Mouse (Mus musculus) frontal cortex, adult (tissue): ENCODE measurements around the gene Ddx54.

Experiments
- ATAC-seq: cut with Nextera tagmentation; 2 replicates; pipeline ENCODE4 v1.9.2; 2017; ENCODE audit warnings: mild to moderate bottlenecking, moderate library complexity, mixed read lengths; ENCODE audit not compliant: low TSS enrichment

Ddx54 gene

DNA sequence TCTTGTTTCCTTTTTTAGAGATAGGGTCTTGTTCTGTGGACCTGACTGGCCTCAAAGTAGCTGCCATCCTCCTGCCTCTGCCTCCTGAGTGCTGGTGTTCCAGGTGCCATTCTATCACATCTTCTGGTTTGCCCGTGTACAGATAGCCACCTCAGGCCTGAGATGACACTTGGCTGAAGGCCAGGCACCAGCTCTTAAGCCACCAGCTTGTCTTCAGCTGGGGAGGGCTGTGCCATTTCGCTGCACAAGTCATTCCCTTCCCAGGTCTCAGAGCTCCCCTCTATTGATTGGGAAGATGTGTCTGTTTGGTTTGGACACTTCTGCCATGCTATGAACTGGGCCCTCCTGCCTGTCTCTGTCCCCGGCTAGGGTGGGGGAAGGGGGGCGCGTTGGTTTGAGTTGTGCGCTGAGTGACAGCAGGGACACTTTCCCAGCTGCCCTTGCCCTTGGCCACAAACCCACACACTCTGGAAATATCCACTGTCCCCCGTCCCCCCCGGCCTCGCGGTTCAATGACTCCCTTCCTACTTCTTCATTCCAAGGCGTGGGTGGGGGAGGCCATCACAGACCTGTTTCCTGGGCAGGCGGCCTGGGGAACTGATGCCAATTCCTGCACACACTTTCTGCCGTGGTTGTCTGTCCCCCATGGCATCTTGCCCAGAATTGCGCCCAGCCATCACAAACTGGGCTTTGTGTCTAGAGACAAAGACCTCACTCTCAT is 31.0 kb downstream of the Ddx54 start:
- no peak for ATAC-seq

GRCm38 (mm10) chr5:120644227-120644626 is 31.7 kb downstream of the Ddx54 start:
- no peak for ATAC-seq

DNA sequence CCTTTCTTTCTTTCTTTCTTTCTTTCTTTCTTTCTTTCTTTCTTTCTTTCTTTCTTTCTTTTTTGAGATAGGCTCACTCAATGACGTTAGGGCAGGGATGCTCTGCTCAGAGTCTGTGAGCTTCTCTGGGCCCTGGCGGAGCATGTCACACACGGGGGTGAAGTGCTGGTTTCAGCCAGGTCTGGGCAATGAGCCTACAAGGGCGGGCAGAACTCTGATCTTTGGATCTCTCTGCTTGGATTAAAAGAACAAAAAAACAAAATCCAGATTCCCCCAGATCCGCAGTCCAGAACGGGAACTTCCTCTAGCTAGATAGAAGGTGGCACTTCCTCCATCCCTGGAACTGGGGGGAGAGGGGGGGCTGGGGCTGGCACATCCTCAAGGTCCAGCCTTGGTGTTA is 33.3 kb downstream of the Ddx54 start:
- ATAC-seq = no peak

DNA sequence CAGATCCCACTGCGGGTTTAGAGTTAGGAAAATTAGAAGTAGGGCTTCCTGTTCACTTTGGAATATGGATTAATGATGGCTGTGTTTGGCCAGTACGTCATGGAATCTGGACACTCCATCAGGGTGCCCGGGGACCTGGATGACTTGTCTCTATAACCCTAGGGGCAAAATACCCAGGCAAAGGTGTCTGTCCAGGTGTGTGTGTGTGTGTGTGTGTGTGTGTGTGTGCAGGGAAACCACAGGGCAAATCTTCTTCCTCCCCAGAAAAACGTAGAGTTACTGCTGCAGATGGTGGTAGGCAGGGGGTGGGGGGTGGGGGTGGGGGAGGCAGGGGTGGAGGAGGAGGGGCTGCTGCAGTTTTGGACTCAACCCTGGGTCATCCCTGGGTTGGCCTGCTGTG is 34.8 kb downstream of the Ddx54 start:
- ATAC-seq = no peak

DNA sequence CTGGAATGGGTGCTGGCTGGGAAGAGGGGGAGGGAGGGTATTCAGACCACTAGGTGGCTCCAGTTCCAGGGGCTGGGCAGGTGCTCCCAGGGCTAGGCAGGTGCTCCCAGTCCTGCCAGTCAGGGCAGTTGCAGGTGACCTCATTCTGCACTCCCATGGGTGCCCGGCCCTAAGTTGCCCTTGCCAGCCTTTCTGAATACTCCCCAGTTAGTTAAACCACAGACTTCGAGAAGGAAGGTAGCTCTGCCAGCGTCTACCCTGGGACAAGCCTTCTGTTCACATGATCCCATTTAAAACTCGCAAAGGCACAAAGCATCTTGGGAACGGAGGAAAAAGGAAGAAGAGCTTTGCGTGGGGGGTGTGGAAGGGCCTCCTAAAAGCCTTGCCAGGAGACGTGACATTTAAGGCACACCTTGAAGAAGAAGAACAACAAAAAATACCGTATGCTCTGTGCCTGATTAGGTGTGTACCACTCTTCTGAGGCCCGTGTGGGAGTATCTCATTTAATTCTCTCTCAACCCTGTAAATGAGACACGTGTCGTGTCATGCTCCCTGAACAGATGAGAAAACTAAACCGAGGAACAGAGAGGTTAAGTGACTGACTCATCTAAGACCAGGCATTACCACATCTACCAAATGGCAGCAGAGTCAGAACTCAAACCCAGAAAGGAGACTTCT is 35.4 kb downstream of the Ddx54 start:
- ATAC-seq = peak; percentile 38; the same call in 1 of the 2 replicates

GRCm38 (mm10) chr5:120648569-120649373 is 36.2 kb downstream of the Ddx54 start, which contains the start of gene Rasal1:
Gene Rasal1 (plus strand): TSS chr5:120648812.
- ATAC-seq = peak; percentile 62

DNA sequence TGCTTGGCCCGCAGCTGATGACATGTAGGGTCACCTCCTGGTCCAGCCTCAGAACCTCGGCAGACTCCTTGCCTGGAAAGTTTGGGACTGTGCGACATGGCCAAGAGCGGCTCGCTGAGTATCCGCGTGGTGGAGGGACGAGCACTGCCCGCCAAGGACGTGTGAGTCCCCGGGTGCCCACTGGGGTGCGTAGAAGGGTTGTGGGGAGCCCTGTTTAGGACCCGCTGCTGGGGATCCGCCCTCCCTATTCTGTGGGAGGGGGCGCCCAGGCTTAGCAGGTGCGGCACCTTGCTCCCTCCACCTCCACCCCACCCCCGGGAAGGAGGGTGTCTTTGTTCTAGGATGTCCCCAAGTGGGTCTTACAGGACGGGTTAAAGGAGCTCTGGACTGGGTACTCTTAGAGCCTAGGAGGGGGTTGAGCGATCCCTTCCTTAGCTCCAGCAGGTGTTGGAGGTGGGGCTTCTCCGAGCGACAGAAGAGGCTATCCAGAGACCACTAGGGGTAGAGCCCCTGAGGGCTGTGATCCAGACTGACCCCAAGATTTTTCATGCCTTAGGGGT is 36.9 kb downstream of the Ddx54 start:
- peak; percentile 22; the same call in 1 of the 2 replicates for ATAC-seq

DNA sequence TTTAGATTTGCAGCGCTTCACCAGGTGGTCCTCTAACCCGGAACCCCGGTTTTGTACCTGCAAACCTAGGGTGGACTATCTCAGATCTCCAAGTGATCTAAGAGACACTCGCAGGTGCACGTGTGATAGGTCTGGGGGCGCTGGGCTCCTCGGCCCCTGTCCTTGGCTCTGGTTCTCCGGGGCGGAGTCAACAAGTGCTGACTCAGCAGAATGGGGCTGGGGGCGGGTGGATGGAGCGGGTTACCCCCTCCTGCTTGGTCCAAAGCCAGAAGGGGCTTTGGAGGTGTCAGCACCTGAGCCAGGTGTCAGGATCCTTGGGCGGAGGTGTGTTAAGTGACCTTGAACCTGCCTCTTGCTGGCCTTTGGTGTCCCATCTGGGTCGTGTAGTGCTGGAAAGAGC is 37.4 kb downstream of the Ddx54 start:
- ATAC-seq = no peak

DNA sequence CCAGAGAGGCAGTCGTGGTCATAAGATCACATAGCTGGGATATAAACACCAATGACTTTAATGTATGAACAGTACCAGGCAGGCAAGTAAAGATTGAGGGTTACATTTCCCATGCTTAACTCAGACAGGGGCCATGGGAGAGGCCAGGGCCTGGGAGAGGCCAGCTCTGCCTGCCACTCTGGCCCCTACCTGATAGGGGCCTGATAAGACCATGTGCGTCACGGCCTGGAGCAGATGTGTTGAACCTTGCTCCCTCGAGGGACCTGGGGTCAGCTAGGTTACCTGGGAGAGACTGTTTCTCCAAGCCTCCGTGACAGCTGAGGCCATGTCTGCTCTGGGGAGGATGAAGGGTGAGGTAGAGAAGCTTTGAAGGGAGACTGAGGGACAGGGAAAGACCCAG is 38.7 kb downstream of the Ddx54 start:
- no peak for ATAC-seq

DNA sequence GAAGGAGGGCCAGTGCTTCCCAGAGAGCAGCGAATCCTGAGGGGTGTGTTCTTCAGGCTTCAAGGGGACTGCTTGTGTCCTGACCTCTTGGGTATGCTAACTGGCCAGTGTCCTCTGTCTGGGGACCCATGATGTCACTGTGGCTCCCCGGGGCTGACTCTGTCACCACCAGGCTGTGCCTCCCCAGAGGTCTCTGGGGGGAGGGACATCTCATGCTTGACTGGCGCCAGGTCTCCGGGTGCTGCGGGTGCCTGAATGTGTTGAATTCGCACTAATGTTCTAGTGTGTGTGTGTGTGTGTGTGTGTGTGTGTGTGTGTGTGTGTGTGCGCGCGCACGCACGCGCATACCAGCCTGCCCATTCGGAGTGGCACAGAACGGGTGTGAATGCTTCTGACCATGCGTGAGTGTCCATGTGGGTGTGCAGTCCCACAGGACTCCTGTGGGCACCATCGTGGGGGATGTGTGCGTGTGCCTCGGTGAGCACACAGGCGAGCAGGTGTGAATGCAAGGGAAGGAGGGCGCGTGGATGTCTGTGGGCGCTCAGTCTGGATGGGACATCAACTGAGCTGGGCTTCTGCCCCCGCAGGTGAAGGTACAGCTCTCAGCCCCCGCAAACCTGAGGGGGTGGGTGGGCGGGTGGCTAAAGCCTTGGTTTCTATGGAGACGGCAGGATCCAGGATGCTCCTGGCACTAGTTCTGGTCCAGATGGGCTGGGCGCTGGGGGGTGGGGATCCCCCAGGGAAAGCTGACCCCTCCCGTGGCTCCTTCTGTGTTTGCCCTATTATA is 40.6 kb downstream of the Ddx54 start:
- 0 out of 2 replicates have a peak, but pooled peaks have one; percentile 14 for ATAC-seq

DNA sequence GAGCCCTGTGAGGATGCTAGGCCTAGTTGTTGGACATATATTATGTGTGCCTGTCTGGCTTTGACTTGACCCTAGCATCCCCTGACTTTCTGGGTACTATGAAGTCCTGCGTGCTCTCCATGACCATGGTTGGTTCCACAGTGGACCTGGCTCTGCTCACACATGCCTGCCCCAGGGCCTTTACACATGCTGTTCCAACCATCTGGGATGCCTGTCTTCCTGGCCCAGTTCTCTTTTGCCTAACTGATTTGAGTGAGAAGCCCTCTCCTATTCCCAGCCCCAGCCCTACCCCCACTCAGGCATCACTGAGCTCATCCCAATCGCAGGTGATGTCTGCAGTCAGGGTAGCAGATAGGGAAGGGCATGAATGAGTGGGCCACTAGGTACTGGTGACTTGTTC is 41.3 kb downstream of the Ddx54 start:
- ATAC-seq = no peak

DNA sequence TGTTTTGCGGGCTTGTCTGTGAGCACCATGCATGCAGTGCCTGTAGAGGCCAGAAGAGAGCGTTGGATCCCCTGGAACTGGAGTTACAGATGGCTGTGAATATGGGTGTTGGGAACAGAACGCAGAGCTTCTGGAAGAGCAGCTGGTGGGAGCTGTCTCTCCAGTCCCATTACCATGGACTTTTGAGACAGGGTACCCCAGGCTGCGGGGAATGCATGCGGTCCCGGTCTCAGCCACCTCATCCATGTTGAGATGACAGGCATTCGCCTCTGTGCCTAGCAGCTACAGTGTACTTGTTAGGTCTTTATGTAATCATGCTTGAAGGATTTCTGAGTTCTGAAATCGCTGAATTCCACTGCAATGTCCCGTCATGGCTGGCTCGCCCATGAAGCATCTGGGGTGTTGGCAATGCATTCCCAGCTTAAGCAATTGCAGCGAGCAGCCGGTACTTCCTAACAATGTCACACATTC is 43.8 kb downstream of the Ddx54 start:
- peak; percentile 67 for ATAC-seq

GRCm38 (mm10) chr5:120660816-120661215 is 48.3 kb downstream of the Ddx54 start:
- ATAC-seq = 0 out of 2 replicates have a peak, but pooled peaks have one; percentile 31

DNA sequence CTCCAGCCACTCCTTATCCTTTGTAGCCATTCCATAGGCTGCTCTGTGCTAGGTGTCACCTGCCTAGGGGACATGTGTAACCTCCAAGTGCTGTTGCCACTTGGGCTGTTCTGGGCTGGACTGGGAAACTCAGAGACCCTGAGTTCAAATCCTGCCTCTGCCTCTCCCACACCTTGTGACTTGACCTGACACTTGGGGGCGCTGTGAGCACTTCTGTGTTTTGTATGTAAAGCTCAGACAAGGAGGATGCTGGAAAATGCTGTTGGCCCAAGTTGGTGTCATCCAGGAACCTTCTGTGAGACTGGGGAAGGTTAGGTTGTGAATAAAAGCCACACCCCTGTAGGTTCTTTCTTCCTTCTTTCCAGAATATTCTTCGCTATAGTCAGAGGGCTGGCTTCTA is 52.3 kb downstream of the Ddx54 start:
- ATAC-seq = no peak

- ATAC-seq = no peak
These were observed 56.2 kb downstream of the Ddx54 start for GRCm38 (mm10) chr5:120668761-120669160.

DNA sequence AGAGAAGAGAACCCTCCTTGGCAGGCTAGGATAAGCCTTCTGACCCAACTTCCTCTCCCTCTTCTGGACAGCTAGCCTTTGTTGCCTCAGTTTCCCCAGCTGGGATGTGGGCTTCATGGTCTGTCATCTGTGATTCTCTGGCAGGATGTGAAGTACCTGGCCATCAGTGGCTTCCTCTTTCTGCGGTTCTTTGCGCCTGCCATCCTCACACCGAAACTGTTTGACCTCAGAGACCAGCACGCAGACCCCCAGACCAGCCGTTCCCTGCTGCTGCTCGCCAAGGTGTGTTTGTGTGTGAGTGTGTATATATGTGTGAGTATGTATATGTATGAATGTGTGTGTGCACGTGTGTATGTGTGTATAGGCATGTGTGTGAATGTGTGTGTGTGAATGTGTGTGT is 57.6 kb downstream of the Ddx54 start:
- ATAC-seq = no peak

GRCm38 (mm10) chr5:120671865-120672264 is 59.3 kb downstream of the Ddx54 start:
- no peak for ATAC-seq

GRCm38 (mm10) chr5:120673626-120674025 is 61.1 kb downstream of the Ddx54 start:
- peak; percentile 32; the same call in 1 of the 2 replicates for ATAC-seq

DNA sequence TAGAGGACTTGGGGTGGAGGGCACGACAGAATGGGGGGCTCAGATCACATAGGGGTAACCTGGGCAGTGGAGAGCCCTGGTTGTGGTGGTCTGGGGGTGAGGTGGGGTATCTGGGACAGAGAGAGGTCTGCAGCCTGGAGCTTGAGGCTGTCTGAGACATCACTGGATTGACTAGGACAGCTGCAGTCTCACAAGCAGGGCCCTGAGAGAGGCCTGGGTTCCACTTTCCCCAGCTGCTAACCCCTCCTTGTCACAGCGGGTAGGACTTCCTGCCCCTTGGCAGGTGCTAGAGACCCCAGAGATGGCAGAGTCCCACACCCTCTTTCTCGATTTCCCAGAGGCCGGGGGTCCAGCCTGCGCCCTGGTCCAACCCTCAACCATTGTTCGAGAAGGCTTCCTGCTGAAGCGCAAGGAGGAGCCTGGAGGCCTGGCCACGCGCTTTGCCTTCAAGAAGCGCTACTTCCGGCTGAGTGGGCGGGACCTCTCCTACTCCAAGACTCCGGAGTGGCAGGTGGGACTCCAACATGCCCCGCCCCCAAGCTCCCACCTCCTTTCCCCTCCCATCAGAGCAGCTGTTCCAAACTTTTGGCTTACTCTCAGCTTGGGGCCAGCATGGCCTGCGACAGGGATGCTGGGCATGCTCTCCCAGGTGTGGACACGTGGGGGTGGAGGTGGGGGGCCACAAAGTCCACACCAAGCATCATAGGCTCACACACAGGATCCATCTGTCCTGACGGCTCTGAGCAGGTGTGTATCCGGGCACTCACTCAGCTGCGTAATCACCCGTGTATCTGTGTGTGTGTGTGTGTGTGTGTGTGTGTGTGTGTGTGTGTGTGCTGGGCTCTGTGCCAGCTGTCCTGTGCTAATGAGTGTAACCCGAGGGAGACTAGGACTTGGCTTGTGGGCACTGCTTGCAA is 61.9 kb downstream of the Ddx54 start:
- no peak for ATAC-seq

- no peak for ATAC-seq
These were observed 65.0 kb downstream of the Ddx54 start for GRCm38 (mm10) chr5:120677516-120677915.
